Mouse (Mus musculus): ENCODE results near the gene Aph1a.

- no peak for TF ChIP-seq POLR2A (IDR thresholded peaks at IDR 0.05; ENCODE audit: insufficient read depth, low read depth, low read length)
- no peak for TF ChIP-seq CTCF (IDR thresholded peaks at IDR 0.05)
- no peak for TF ChIP-seq EP300 (IDR thresholded peaks at IDR 0.05; ENCODE audit: insufficient read depth, low read depth, low read length)
Observed at GRCm38 (mm10) chr3:95902643-95903042, 8.9 kb downstream of the Aph1a start.

All from heart, adult 2 months (tissue).